Mouse (Mus musculus): ENCODE measurements at regions not wholly inside any gene's neighbourhood (a gene's known extent, or its start where the extent isn't known, plus 50 kb on each side); places are given as distances from the start of the nearest gene placed in this dataset.
A peak's percentile ranks its signal among the peaks of the same experiment; 100 is the strongest.

- DNase-seq (ENCODE audit: inconsistent ontology term), result no peak
These were observed 210.7 kb upstream of the Zc3h12c start for GRCm38 (mm10) chr9:52379031-52379430.

DNA sequence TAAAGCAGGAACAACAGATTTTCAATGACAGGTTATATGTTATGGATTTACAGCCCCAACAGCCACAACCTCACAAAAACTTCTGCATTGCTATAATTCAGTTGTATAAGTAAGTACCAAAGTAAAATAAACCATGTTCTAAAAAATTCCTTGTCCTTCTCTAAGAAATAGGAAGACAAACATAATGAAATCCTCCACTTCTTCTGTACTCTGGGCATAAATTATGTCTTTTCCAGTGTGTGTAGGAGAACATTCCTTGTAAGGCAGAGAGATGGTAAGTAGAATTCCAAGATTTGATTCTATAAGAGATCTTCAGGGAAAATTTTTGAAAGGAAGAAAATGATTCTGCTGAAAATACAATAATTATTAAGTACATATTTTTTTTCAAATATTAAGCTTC is 209.4 kb upstream of the Zc3h12c start:
- DNase-seq (ENCODE audit: inconsistent ontology term), result no peak

- no peak for DNase-seq (ENCODE audit: inconsistent ontology term)
These were observed 208.5 kb upstream of the Zc3h12c start for GRCm38 (mm10) chr9:52376914-52377313.

GRCm38 (mm10) chr9:52371296-52371695 is 202.9 kb upstream of the Zc3h12c start:
- peak; percentile 82 for DNase-seq (ENCODE audit: inconsistent ontology term)

- DNase-seq (ENCODE audit: inconsistent ontology term), result peak; percentile 93
These were observed 200.5 kb upstream of the Zc3h12c start for GRCm38 (mm10) chr9:52368911-52369310.

DNA sequence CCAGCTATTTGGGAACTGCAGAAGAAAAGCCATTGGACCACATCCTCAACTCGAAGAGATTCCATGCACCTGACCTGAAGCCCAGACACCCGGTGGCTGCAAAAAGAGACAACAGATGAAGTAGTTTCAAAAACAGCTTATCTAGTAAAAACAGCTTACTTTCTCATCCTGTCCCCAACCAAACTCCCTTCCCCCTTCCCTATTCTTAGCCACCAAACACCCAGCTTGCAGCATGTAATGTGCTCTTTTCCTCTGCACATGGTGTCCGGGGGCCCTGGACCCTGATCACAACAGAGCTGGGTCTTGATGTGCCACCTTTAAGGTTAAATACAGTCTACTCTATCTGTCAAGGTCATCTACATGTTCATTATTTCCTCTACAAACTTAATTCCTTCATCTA is 199.7 kb upstream of the Zc3h12c start:
- no peak for DNase-seq (ENCODE audit: inconsistent ontology term)

DNA sequence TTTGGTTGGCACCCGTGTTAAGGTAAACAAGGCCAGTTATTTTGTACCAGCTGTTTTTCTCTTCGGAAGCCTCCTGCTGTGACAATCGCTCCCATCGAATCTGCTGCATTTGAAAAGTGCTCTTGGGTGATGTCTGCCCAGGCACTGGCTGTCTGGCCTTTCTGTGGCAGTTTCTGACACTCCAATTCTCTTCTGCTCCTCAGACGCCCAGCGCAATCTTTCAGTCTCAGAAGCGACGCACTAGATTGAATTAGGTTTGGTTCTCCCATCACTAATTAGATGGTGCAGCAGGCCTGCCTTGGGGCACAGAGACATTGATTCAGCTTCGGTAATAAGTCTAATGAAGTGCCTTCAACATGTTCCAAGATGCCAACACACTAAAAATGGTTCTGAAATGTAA is 197.7 kb upstream of the Zc3h12c start:
- no peak for DNase-seq (ENCODE audit: inconsistent ontology term)

GRCm38 (mm10) chr9:52361599-52361998 is 193.2 kb upstream of the Zc3h12c start:
- DNase-seq (ENCODE audit: inconsistent ontology term), result no peak

- no peak for DNase-seq (ENCODE audit: inconsistent ontology term)
These were observed 191.0 kb upstream of the Zc3h12c start for GRCm38 (mm10) chr9:52359416-52359815.

GRCm38 (mm10) chr9:52356549-52356948 is 188.2 kb upstream of the Zc3h12c start:
- no peak for DNase-seq (ENCODE audit: inconsistent ontology term)

GRCm38 (mm10) chr9:52355187-52355982 is 187.0 kb upstream of the Zc3h12c start:
- DNase-seq (ENCODE audit: inconsistent ontology term), result no peak

- DNase-seq (ENCODE audit: inconsistent ontology term), result no peak
These were observed 180.5 kb upstream of the Zc3h12c start for GRCm38 (mm10) chr9:52348536-52349527.

DNA sequence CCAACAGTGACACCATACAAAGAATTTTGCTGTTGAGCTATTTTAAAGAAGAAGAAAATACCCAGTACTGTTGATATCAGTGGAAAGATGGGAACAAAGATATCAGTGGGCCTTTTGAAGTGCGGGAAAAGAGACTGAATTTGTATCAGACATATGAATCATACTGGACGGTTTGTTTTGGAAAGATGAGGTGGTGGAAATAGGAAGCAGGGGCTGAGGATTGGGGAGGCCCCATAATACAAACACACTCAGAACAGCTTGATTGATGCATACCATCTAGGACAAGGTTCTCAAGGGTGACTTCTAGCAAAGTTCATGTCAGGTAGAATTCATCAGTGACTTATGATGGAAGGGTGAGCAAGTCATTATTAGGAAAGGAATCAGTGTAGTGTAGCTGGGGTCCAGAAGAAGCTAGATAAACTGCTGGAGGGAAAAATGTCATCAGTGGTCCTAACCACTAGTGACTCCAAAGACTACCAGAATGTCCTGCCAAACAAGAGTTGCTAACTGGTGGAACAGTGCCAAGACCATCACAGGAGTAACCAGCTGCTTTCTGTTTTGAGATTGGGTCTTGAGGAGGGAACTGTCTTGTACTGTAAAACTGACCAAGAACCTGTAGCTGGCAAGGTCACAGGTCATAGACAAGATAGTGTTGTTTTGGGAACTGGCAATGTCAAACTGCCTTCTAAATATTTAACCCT is 176.0 kb upstream of the Zc3h12c start:
- no peak for DNase-seq (ENCODE audit: inconsistent ontology term)

- no peak for DNase-seq (ENCODE audit: inconsistent ontology term)
These were observed 172.7 kb upstream of the Zc3h12c start for GRCm38 (mm10) chr9:52341029-52341428.

GRCm38 (mm10) chr9:52337786-52338322 is 169.5 kb upstream of the Zc3h12c start:
- no peak for DNase-seq (ENCODE audit: inconsistent ontology term)

DNA sequence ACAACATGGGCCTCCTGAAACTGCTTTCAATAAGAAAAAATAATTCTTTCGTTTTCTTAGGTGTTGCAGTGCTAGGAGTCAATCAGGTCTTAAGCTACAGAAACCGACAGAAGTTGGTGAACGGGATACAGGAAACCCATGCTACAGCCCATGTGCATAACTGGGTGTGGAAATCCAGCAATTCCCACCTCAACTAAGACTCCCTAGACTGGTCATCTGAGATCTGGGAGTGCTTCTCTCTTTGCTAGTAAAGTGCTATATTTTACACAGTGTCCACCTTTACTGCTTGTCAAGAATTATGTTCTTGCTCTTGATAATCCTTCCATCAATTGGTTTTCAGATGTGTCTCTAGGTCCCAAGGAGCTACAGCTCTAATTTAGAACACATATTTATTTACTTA is 166.4 kb upstream of the Zc3h12c start:
- DNase-seq (ENCODE audit: inconsistent ontology term), result no peak

DNA sequence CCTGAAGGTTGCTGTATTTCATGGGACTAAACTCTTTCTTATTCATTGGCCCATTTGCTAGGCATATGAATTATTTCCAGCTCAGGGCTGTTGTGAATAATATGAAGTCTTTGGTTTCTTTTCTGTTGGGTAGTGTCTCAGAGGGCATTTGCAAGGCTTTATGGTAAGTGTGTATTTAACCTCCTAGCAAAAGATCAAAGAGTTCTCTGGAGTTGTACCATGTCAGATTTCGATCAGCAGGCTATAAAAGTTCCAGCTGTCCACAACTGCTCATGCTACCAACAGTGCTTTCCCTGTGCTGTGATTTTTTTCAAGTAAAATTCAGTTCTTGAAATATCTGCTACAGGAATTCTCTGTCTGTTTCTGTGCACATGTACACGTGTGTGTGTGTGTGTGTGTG is 165.5 kb upstream of the Zc3h12c start:
- no peak for DNase-seq (ENCODE audit: inconsistent ontology term)

DNA sequence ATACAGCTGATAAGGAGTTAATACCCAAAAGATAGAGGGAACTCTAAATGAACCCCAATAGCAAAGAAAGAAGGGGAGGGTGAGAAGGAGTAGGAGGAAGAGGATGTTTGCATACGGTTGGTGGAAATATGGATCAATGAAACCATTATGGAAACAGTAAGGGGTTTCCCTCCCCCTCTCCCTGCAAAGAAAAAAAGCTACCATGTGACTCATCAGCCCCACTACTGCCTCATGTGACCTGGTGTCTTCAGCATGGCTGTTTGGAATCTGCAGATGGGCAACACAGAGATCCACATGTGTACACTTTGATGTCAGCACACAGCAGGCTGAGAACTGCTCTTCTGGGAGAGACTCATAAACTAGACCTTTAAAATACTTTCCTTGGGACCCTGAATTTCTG is 163.4 kb upstream of the Zc3h12c start:
- DNase-seq (ENCODE audit: inconsistent ontology term), result no peak

- DNase-seq (ENCODE audit: inconsistent ontology term), result no peak
These were observed 162.3 kb upstream of the Zc3h12c start for GRCm38 (mm10) chr9:52330652-52331051.

DNA sequence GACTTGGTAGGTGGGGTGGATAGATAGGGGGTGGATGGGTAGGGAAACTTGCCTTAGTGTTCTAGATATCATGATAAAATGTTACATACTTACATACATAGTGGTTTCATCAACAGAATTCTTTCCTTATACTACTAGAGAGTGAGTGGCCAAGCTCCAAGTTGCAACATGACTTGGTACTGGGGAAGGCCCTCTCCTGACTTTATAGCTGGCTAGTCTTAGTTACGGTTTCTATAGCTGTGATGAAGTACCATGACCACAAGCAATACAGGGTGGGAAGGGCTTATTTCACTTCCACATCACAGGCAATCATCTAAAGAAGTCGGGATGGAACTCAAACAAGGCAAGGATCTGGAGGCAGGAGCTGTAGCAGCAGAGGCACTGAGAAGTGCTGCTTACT is 156.0 kb upstream of the Zc3h12c start:
- DNase-seq (ENCODE audit: inconsistent ontology term), result no peak

DNA sequence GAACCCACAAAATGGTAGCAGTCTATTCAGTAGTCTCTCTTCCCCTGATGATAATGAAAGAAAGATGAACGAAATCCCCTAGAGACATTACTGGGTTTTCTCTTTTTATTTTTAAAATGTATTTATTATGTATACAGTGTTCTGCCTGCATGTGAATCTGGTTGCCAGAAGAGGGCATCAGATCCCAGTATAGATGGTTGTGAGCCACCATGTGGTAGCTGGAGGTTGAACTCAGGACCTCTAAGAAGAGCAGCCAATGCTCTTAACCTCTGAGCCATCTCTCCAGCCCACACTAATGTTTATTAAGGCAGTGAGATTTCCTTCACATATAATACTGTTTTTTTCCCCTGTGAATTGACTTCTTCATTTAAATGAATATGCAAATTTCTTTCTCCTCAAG is 155.4 kb upstream of the Zc3h12c start:
- DNase-seq (ENCODE audit: inconsistent ontology term), result no peak

DNA sequence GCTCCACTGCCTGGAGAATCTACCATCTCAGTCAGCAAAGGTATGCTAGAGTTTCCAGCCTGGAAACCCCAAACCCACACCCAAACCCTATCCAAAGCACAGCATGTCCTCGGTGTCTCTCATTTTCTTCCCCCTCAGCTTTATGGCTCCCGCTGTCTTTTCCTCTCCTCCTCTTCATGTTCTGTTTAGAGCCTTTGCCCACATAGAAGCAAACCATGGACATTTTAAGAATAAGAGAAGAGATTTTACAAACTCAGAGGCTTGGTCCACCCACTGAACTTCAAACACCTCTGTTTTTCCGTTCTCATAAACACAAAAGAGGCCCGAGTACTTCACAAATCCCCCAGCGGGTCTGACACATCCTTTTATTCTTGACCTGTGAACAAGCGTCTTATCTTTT is 154.9 kb upstream of the Zc3h12c start:
- no peak for DNase-seq (ENCODE audit: inconsistent ontology term)
